ENCODE assay signal across 21 mouse cellular contexts in genomic region chr15:88706320-88706719, GRCm38 (mm10). TPM values are rescaled to one million over a fixed set of nuclear protein-coding genes. Genes with fewer than 3 reads are reported as not detected.
DNase-seq lines count a peak whose midpoint lies in the region; TF ChIP-seq lines count a peak whose summit lies in the region.
"Had no signal": no experiment of that assay in that cellular context is flagged by ENCODE, and none has a peak within 500 bp of the region (broad histone marks: within the 10 kb centered on the region; RNA-seq: fewer than 3 reads in every experiment).

No protein-coding gene starts in this region.

- H3K9ac ChIP-seq in ES-Bruce4 (ENCODE audit: low read depth, poor library complexity, severe bottlenecking), result peak overlapping the region; percentile 84
- H3K9ac ChIP-seq in ES-E14 (ENCODE audit: insufficient read depth, low read depth, low read length, poor library complexity, severe bottlenecking), result peak overlapping the region; percentile 53; the same call in 1 of the 2 replicates
- H3K9ac ChIP-seq: embryonic facial prominence, embryonic 15.5 days; forebrain, embryonic 12.5 days; forebrain, postnatal 0 days; heart, embryonic 13.5 days; hindbrain, embryonic 12.5 days had no signal

- H3K36me3 ChIP-seq in ES-Bruce4 (ENCODE audit: control insufficient read depth, insufficient read depth, low read length, poor library complexity, severe bottlenecking), result peaks cover 36% of the 10 kb centered on the region
- peaks cover 42% of the 10 kb centered on the region for H3K36me3 ChIP-seq in ES-E14 (ENCODE audit: control insufficient read depth, insufficient read depth, low read length, poor library complexity, severe bottlenecking)

- H3K4me3 ChIP-seq in ES-Bruce4 (ENCODE audit: low read depth, low read length), result peak overlapping the region; percentile 74
- peak overlapping the region; percentile 42 to 52 for H3K4me3 ChIP-seq in ES-E14 (ENCODE audit: insufficient read depth in 1 of 2, low read depth in 1 of 2, low read length in 2 of 2, poor library complexity in 1 of 2, severe bottlenecking in 1 of 2)
- H3K4me3 ChIP-seq: embryonic facial prominence, embryonic 15.5 days; erythroblast, embryonic 14.5 days; forebrain, embryonic 12.5 days; gastrocnemius, adult 2 months; heart, embryonic 13.5 days; hindbrain, embryonic 12.5 days had no signal

- peak; percentile 68 for TF ChIP-seq POLR2A in ES-Bruce4 (IDR thresholded peaks at IDR 0.05; ENCODE audit: insufficient read depth, low read length)

- 0 out of 2 replicates have a peak, but pooled peaks have one; percentile 37 for TF ChIP-seq EP300 in ES-Bruce4 (IDR thresholded peaks at IDR 0.05; ENCODE audit: insufficient read depth, low read depth, low read length)

- H3K4me1 ChIP-seq in ES-Bruce4 (ENCODE audit: control insufficient read depth, insufficient read depth, low read length) (peaks cover 6% of the 10 kb centered on the region), ES-E14 (ENCODE audit: control insufficient read depth in 2 of 2, insufficient read depth in 2 of 2, low read length in 2 of 2, poor library complexity in 1 of 2) (peaks cover 13 to 23% of the 10 kb centered on the region in 2 experiments)
- H3K4me1 ChIP-seq: embryonic facial prominence, embryonic 15.5 days; forebrain, embryonic 12.5 days; hindbrain, embryonic 12.5 days had no signal

- H3K27ac ChIP-seq in ES-Bruce4 (ENCODE audit: insufficient read depth, low read length) (peak overlapping the region; percentile 66), ES-E14 (ENCODE audit: insufficient read depth, low read depth, low read length, poor library complexity, severe bottlenecking) (peak overlapping the region; percentile 30; the same call in 1 of the 2 replicates)
- H3K27ac ChIP-seq: embryonic facial prominence, embryonic 15.5 days; forebrain, embryonic 12.5 days; gastrocnemius, adult 2 months; heart, embryonic 13.5 days; hindbrain, embryonic 12.5 days had no signal

- H3K27me3 ChIP-seq in ES-Bruce4 (ENCODE audit: control insufficient read depth, insufficient read depth, low read length, poor library complexity, severe bottlenecking), result no peaks in the 10 kb centered on the region
- H3K27me3 ChIP-seq: embryonic facial prominence, embryonic 15.5 days; forebrain, embryonic 12.5 days; heart, embryonic 13.5 days; hindbrain, embryonic 12.5 days had no signal

- in situ Hi-C loops in ES-E14 (cut with MboI; ENCODE audit: low sequenced_read_pairs in 2 of 2, unreplicated experiment in 2 of 2), result no loop called here

- DNase-seq in kidney, postnatal 14 days, result peak; percentile 26
- DNase-seq in kidney, postnatal 10 days, result no peak
- DNase-seq in ES-E14 (ENCODE audit: low read depth, low spot score), result no peak
- DNase-seq in frontal cortex, postnatal 36 days (ENCODE audit: low spot score in 2 of 2), result no peak
- no peak for DNase-seq in gastrocnemius, postnatal 14 days
- DNase-seq: adrenal gland, postnatal 10 days; cerebellum, adult 11 months; cerebellum, adult 8-10 months; cerebellum, postnatal 14 days; embryo, embryonic 11 days; forebrain, postnatal 0 days; gastrocnemius, adult 2 months; gastrocnemius, postnatal 36 days; heart, adult 11 months; heart, postnatal 4 days had no signal

- no peaks in the 10 kb centered on the region for H3K9me3 ChIP-seq in ES-Bruce4 (replicated peaks; ENCODE audit: control insufficient read depth, insufficient read depth, low read length, poor library complexity, severe bottlenecking)
- no peaks in the 10 kb centered on the region for H3K9me3 ChIP-seq in ES-E14 (ENCODE audit: control insufficient read depth, insufficient read depth, low read depth, low read length)
- H3K9me3 ChIP-seq: embryonic facial prominence, embryonic 15.5 days; forebrain, embryonic 12.5 days; heart, embryonic 13.5 days; hindbrain, embryonic 12.5 days had no signal

- no peak for TF ChIP-seq CTCF in ES-Bruce4 (IDR thresholded peaks at IDR 0.05; ENCODE audit: low read depth, low read length)

- intact Hi-C loops in gastrocnemius, postnatal 14 days (cut with DNase I; ENCODE audit: low total_unique reads), result no loop called here

TF ChIP-seq in ES-E14, 5 proteins besides CTCF, POLR2A, EP300 and RAD21:
- TF ChIP-seq MAFK (IDR thresholded peaks at IDR 0.05; ENCODE audit: insufficient read depth, low read depth, low read length) (no peak), ZNF384 (IDR thresholded peaks at IDR 0.05; ENCODE audit: low read depth, low read length) (no peak), CHD2 (IDR thresholded peaks at IDR 0.05; ENCODE audit: low read depth, low read length) (no peak), HCFC1 (IDR thresholded peaks at IDR 0.05; ENCODE audit: borderline replicate concordance, insufficient read depth, low read length) (no peak), ZC3H11A (IDR thresholded peaks at IDR 0.05; ENCODE audit: borderline replicate concordance, low read depth, low read length) (no peak)
TF ChIP-seq in ES-E14: peak in this region for 0.

RNA-seq across cellular contexts. Expression of gene Brd1, which starts 27.7 kb away (rescaled TPM):
- polyA plus RNA-seq in ES-Bruce4 (2011; ENCODE audit: insufficient read depth, insufficient read length, low read depth, missing spikeins), result 85.9 and 86.2 TPM in 2 replicates
- 52.0 and 54.2 TPM in 2 replicates for total RNA-seq in ES-E14 (2012; rRNA removed)
- total RNA-seq in gastrocnemius, postnatal 14 days (2021), result 10 to 100 TPM; 21.3 to 22.6 TPM

RNA-seq across cellular contexts. Expression of gene Zbed4, which starts 45.1 kb away (rescaled TPM):
- polyA plus RNA-seq in ES-Bruce4 (2011; ENCODE audit: insufficient read depth, insufficient read length, low read depth, missing spikeins), result 36.9 and 44.5 TPM in 2 replicates
- 32.9 and 43.6 TPM in 2 replicates for total RNA-seq in ES-E14 (2012; rRNA removed)
- total RNA-seq in gastrocnemius, postnatal 14 days (2021), result 1 to 10 TPM; 5.8 to 8.1 TPM
